Mouse (Mus musculus) B cell, adult 2 months (primary cell): ENCODE measurements around the gene Birc6.
"Not testable (repeated sequence)": the region's sequence is repeated elsewhere in the genome, so short reads cannot be mapped to it uniquely, and the experiment has no call there.

Experiments used
- DNase-seq, 2 experiments: peaks; one replicate each; pipeline ENCODE4 v3.0.0; 2022

The Birc6 gene

DNA sequence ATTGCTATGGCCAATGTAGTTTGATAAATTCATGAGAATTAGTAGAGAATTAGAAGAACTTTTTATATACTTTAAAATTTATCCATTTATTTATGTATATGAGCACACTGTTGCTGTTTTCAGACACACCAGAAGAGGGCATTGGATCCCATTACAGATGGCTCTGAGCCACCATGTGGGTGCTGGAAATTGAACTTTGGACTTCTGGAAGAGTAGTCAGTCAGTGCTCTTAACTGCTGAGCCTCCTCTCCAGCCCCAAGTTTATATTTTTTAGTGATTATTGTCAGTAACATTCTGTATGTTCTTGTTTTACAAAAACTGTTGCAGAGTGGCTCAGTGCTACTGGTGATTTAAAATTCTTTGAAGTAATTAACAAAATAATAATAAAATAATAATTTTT lies 36.1 kb downstream of the Birc6 start:
- DNase-seq: no peak

DNA sequence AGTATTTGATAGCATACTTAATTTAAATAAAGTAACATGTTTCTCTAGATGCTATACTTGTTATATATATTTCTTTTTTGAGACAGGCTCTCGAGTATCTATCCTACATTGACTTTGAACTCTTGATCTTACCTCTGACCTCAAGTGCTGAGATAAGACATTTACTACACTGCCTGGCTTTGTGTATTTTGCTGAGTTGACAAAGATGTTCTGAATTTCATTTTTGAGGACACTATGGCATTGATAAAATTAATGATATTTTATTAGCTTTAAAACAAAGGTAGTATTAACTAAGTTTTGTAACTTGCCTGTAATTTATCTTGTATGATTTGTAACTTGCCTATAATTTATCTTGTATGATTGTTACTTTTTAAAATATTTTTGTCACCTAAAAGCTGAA lies 41.1 kb downstream of the Birc6 start:
- no peak for DNase-seq

DNA sequence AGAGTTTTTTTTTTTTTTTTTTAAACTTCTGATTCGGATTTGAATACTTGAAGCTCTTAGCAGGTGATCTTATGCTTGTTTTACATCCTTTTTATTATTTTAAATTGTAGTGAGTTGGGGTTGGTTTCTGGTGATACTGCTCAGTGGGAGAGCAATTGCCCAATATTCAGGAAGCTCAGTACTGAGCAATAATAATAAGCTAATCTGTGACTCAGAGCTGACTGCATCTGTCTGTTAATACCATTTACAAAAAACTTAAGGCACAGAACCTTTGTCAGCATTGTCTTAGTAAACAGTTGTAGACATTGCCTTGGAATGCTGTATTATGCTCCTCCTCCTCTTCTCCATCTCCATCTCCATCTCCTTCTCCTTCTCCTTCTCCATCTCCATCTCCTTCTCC lies 42.5 kb downstream of the Birc6 start:
- DNase-seq: no peak

DNA sequence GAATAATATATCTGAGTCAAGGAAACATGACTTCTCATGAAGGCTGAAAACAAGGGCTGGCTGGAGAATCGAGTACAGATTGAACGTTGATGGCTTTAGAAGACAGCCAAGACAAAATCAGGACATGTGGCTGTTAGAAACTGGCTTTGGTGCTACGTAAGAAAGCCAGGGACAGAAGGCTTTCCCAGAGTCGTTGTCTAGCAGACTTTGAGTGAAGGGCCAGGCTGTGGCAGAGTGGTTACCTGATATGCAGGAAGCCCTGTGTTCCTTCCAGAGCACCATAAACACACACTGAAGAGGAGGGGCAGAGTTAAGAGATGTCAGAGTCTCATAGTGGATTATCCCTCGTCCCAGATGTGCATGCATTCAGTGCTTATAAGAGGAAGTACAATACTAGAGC lies 49.1 kb downstream of the Birc6 start:
- DNase-seq: no peak

DNA sequence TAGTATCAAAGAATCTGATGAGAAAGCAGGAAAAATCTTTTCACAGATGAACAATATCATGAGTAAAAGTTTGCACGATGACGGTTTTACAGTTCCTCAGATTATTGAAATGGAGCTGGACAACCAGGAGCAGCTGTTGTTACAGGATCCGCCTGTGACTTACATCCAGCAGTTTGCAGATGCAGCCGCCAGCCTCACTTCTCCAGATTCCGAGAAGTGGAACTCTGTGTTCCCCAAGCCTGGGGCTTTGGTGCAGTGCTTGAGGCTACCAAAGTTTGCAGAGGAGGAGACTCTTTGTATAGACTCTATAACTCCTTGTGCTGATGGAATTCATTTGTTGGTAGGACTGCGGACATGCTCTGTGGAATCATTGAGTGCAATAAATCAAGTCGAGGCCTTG lies 51.5 kb downstream of the Birc6 start:
- DNase-seq: no peak

DNA sequence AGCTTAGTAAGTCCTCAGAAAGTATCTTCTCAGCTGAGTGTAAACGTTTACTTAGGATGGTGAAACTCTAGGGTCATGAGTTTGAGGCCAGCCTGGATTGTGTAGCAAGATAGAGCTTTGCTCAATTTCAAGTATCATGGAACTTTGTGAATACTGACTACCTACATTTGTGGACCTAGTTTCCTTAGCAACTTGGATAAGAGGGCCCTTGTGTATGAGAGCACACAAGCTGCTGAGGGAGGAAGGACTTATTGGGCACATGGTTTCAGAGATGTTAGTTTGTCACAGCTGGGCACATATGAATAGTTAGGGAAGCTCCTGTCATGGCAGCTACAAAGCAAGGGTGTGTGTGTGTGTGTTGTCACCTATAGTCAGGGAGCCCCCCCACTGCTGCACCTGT lies 52.6 kb downstream of the Birc6 start:
- DNase-seq: no peak

DNA sequence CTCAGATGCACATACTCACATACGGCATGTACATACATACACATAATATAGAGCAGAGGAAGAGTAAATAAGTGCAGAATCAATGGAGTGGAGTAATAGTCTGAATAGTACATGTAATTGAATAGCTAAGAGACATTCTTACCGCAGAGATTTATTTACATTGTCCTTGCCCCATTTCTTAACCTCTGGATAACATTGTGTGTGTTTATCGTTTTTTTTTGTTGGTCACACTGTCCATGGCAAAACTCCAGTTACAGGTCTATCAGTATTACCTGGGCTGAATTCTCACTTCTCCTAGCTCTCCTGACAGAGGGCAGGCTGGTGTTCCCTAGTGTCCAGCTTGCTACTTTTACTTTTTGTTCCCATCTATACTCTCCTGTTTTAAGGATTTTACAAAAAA lies 58.7 kb downstream of the Birc6 start:
- DNase-seq: no peak

DNA sequence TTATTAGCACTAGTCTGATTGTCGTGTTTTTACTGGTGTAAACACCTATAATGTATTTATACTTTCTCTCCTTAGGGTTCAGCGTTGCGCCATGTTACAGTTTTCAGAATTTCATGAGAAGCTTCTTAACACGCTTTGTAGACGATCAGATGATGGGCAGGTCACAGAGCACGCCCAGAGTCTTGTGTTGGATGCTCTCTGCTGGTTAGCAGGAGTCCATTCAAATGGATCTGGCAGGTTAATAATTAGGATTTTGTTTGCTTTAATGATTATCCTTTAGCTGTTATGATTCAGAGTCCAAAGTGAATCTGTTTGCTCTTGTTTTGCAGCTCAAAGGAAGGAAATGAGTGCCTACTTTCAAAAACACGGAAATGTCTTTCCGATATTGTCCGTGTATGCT lies 70.8 kb downstream of the Birc6 start:
- DNase-seq: no peak

DNA sequence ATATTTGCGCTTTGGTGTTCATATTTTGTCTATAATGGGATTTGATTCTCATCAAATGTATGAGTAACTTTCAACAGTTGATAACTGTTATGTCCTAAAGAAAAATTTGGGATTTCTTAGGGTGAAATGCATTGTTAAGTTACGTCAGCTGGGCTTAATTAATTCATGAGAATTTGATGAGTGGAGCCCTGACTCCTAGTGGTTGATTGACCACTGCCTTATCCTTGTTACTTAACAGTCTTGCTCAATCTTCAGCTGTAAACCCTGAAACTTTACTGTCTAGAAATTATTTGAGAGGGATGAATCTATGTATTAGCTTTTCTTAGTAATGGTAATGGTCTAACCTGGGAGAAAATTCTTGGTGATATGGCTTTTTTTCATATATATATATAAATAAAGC lies 71.3 kb downstream of the Birc6 start:
- no peak for DNase-seq

DNA sequence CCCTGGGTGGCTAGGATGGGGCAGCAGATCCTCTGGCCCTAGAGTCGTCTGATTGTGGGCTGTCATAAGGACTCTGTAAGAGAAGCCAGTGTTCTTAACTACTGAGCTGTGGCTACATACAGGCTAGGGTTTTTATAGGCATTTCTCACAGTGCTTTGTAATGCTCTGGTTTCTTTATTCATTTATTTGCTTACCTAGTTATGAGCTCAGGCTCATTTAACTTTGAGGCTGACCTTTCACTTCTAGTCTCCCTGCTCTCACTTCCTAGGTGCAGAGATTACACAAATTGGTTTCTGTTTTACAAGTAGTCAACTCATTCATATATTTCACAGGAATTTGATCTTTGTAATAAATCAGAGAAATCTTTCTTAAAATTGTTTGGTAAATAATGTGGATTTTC lies 73.1 kb downstream of the Birc6 start:
- no peak for DNase-seq

DNA sequence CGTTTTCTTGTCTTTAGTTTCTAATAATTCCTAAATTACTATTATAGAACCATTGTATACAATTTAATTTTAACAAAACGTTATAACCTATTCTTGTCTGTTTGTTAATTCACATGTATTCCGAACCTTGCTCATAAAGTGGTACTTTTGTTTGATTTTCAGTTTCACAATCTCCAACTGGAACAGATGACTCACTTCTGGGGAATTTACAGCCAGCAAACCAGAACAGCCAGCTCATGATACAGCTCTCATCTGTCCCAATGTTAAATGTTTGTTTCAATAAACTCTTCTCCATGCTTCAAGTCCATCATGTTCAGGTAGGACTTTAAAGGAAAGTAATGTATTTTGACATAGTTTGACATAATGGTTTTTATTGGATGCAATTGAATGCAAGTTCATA lies 102.7 kb downstream of the Birc6 start:
- no peak for DNase-seq

DNA sequence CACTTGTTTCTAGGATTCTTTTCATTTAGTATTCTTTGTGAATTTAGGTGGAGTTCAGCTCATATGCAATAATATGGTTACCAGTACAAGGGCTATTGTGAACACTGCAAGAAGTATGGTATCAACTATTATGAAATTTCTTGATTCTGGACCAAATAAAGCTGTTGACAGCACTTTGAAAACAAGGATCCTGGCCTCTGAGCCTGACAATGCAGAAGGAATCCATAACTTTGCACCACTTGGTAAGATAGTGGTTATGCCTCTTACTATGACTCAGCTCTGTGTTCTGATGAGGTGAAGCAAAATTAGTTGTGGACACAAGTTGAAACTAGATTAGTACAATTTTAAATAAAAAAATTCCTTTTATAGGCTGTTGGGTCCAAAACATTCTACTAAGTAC lies 114.3 kb downstream of the Birc6 start:
- DNase-seq: no peak

DNA sequence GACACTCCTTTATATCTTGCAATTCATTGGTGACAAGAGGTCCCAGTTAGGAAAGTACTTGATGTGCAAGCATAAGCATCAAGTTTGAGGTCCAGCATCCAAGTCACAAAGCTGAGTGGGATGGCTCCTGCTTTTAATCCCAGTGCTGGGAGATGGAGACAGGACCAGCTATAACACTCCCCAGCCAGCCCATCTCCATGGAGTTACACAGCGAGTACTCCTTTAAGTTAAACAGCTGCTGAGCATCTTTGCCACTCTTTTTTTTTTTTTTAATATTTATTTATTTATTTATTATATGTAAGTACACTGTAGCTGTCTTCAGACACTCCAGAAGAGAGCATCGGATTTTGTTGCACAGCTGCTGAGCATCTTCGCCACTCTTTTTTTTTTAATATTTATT lies 130.3 kb downstream of the Birc6 start:
- DNase-seq: no peak

DNA sequence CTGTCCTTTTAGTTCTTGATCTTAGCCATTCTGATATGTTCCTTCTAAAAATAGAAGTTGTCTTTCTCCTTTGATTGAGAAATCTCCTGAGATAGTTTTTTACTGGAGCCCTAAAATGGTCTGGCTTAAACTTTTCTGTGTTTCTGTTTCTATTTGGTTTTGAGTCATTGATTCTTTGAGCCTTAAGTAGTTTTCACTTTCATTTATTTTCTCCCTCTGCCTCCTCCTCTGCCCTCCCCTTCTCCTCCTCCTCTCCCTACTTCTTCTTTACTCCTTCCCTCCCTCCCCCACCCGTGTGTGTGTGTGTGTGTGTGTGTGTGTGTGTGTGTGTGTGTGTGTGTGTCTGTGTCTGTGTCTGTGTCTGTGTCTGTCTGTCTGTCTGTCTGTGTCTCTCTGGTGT lies 139.9 kb downstream of the Birc6 start:
- DNase-seq: no peak

DNA sequence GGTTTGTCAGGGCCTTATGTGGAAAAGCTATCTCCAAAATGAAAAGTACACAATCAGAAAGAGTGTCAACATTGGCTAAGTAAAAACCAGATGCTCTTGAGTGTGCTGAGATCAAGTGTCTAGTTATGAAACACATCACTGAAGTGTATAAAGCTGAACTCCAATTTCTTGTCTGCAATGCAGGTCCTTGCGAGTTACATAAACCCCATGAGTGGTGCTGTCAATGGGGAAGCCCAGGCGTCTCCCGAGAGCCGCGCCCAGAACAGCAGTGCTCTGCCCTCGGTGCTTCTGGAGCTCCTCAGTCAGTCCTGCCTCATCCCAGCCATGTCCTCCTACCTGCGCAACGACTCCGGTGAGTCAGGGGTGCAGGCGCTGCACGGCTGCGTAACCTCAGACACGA lies 141.9 kb downstream of the Birc6 start:
- no peak for DNase-seq

DNA sequence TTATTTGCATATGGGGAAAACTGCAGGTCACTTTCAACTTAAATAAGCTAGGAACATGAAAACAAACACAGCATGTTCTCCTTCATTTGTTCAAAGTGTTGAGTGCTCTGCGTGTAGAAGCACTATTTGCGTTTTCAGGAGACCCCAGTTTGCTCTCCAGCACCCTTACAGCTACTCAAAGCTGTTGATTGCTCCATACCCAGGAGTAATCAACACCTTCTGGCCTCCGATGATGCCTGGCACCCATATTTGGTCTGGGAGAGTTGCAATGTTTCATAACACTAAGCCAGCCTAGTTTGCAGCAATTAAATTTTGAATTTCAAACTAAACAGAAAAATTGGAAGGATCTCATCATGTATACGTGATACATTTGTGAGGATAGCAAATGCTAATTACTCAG lies 144.4 kb downstream of the Birc6 start:
- DNase-seq: no peak

DNA sequence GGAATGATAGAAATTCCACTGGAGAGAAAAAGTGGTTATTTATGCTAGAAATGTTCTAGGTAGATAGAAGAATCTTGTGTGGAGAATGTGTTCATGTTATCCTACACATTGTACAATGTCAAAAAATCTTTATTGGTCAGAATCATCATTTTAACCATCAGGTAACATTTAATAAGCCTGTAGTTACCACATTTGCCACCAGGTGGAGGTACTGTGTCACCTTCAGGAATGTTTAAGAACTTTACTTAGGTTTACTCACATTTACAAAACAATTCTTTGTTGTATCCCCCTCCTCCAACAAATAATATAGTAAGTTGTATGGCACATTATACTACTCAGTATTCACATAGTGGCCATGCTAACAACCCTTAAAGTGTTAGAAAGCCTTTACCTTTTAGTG lies 145.2 kb downstream of the Birc6 start:
- DNase-seq: peak; percentile 55 to 61

DNA sequence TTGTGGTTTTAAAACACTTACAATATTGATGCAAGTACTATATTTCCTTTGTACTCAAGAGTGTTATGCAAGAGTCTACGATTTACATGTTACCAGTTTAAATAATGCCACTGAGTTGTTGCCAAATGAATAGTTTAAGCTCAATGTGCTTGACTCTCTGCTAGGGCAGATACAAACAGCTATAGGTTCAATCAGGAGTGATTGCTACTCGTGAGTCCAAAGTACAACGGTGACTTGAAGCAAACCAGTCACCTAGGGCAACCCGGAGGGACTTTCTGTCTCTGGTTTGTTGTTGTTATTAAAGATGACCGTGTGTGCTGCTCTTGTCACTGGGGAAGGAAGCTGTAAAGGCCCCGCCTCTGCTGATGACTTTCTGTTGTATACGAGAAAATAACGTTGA lies 150.0 kb downstream of the Birc6 start:
- no peak for DNase-seq

DNA sequence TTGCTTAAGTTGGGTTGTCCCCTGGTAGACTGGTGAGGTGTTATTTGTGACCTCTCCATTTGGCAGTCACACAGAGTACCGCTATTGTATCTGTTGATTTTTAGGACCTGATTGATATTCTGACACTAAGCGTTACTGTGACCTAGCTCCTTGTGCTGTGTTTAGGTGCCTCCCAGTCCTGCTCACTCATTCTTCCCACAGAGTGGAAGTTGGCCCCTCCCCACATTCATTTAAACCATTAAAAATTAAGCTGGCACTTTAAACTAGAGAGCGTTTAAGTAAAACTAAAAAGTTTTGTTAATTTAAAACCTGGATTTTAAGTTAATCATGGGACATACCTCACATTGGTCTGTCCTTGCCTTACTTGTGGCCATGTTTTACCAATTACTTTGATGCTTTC lies 156.8 kb downstream of the Birc6 start:
- DNase-seq: no peak

DNA sequence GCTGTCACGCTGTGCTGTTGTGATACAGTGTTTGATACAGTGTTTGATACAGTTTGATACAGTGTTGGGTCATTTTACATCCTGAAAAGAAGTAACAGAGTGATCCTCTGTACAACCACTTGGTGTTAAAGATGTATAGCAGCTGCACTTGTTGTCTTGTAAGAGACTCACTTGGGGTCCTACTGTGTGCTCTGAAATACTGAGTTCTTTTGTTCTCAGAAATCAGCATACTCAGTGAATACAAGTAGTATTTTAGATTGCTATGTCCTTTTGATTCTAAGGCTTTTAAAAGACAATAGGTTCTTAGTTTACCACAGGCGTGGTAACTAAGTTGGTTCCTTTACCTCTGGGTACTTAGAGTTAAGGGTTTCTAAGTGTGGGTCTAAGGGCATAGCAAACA lies 160.5 kb downstream of the Birc6 start:
- DNase-seq: no peak

DNA sequence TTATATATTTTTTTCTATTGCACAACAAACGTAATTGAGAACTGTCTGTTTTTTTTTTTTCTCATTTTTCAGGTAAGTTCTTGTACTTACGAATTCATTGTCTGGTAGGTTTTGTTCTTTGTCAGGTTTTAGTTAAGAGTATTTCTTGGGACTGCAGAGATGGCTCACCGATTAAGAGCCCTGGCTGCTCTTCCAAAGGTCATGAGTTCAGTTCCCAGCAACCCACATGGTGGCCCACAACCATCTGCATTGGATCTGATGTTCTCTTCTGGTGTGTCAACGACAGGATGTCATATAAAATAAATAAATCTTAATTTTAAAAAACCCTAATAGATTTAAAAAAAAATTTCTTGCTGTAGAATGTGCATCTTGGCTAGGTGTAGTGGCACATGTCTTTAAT lies 161.3 kb downstream of the Birc6 start:
- no peak for DNase-seq

DNA sequence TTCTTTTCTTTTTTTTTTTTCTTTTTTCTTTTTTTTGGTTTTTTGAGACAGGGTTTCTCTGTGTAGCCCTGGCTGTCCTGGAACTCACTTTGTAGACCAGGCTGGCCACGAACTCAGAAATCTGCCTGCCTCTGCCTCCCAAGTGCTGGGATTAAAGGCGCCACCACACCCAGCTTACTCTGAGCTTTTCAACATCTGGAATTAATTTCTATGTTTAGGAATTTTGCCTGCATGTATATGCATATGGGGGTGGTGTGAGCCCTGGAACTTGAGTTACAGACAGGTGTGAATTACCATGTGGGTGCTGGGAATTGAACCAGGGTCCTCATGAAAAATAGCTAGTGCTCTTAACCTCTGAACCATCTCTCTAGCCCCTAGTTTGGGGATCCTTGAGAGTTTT lies 173.6 kb downstream of the Birc6 start:
- DNase-seq: not testable (repeated sequence)

DNA sequence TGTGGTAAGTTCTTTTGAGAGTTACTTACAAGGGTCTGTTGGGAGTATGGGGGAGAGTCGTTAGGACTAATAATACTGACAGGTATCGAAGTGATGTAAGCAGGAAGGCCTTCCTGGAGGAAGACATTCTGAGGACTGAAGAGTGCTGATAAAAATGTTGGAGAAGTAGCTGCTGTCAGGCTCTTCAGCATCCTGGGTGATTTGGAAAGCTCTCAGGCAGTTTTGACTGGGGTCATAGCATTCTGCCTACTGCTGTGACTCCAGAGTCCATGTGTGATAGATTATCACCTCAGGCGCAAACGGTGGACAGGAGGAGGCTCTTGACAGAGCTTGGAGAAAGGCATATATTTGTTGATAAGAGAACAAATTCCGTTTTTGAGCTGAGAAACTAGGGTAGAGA lies 177.4 kb downstream of the Birc6 start:
- DNase-seq: no peak

DNA sequence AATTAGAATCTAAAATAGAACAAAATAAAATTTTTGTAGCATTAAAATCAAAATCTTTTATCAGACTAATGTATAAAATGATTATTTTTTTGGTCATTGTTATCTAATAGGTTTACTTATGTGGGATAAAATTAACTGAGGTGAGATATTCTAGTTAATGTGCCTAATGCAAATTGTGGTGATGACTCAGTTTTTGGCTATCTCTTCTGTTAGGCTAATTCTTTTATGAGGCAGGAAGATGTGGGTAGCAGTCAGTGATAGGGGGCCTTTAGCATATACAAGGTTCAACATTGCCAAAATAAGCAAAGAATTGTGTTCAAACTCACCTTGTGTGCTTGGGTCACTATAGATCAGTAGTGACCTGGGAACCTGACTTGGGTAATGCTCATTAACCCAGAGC lies 178.5 kb downstream of the Birc6 start:
- DNase-seq: no peak

DNA sequence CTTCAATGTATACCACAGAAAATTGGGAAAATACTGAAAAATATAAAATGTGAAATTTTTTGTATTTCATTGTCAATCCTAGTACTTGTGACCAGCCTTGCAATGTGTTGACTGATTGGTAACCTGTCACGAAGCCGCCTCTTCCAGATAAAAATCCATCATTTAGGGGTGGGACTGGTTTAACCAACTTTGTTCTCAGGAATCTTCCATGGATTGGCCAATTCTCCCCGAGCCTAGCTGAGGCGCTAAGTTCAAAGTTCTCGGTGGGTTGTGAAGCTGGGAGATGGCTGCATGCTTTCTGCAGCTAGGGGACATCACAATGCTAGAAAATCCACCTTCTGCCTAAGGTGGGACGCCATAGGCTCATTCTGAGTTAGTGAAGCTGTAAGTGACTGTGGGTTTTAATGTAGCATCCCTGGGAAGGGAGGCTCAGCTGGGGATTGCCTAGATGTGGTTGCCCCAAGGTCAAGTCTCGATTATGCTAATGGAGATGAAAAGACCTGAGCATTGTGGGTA lies 179.6 kb downstream of the Birc6 start:
- DNase-seq: no peak

DNA sequence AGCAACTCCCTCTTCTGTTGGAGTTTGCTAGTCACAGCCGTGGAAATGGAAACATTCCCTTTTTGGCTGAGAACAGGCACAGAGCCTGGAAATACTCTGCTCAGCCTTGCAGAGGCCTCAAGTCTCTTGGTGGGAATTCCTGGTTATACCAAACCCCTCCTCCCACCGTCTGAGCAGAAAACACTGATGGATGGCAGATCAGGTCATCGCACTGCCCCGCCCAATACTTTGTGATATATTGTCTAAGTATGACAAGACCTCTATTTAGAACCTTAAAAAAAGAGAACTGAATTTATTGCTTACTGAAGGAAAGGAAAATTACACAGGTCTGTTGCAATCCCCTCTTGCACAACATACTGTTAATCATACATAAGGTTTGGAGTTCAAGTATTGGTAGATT lies 182.6 kb downstream of the Birc6 start:
- DNase-seq: no peak
